Mouse (Mus musculus): Measurements from ENCODE around the gene Stat2. TPM values are rescaled to one million over a fixed set of nuclear protein-coding genes. Genes with fewer than 3 reads are reported as not detected.

The Stat2 gene
- polyA plus RNA-seq, 1 experiment from 2014 or later = 19.3 TPM

DNA sequence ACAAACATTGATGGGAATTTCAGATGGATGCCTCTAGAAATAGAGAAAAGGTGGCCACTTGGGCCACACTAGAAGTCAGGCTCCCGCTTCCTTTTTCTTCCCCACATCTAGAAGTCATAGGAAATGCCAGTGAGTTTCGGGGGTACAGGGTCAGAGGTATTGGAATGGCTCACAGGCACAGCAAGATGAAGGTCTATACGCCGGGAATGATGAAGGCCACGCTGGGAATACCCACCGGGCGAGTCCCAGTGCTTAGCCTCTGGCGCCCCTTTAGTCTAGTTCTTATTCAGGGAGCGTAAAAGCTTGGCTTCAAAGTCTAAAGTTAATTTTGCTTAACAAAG is 32.4 kb downstream of the Stat2 start:
- peak; percentile 62 for ATAC-seq
- H3K27ac ChIP-seq (ENCODE audit: low read depth, low read length) = peak overlapping the region; percentile 98
- H3K4me1 ChIP-seq (ENCODE audit: control insufficient read depth, insufficient read depth, low read depth, low read length) = peaks cover 14% of the 10 kb centered on the region
- H3K27me3 ChIP-seq (replicated peaks; ENCODE audit: control insufficient read depth, insufficient read depth, low read length) = no peaks in the 10 kb centered on the region
- H3K4me3 ChIP-seq (ENCODE audit: low read length) = peak overlapping the region; percentile 57
- peak overlapping the region; percentile 73 for H3K9ac ChIP-seq (ENCODE audit: low read depth, low read length)
- no peaks in the 10 kb centered on the region for H3K9me3 ChIP-seq (ENCODE audit: control insufficient read depth, low read length)
- H3K36me3 ChIP-seq (ENCODE audit: control insufficient read depth, insufficient read depth, low read length) = no peaks in the 10 kb centered on the region
- peak overlapping the region; percentile 72 for H3K4me2 ChIP-seq (ENCODE audit: low read length)
- 0% methylated on average over 9 of the region's 9 CpGs for WGBS

DNA sequence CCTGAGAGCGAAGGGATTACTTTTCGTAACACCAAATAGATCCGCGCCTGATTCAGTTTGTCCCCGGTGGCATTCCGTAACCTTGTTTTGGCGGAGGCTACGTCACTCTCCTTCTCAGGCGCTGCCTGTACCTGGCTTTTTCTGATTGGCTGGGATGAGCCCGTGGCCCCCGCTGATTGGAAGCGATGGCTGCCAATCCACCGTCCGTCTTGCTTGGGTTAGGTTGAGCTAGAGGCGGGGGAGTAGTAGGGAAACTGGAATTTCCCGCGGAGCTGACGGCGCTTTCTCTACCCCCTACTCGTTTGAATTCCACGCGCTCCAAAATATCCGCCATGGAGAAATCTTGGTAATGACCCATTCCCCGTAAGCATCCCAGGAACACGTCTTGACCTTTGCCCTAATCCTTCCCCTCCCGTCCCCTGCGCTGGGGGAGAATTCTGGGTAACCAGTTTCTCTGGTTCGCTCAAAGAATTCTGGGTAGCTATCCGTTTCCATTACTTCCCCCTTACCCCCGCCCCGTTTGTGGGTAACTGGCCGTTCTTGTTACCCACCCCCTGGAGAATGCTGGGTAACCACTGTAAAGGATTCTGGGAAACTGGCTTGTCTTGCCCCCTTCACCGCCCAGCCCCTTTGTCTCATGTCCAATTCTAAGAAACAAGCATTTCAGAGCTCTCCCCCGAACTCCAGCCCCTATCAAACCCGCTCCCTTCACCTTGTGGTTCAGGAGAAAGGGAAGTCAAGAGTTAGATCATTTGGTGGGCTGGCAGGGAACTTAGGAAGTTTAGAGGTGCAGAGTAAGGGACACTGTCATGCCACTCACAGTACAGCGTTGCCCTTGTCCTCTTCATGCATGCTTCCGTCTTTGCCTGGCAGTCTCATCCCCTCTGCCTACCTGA is 33.0 kb downstream of the Stat2 start, which contains the start of gene Pan2:
Pan2 (plus strand) TSS at position 210 of the 896 bp plus-strand sequence.
- Histone ChIP-seq H3K4me3 (ENCODE audit: low read length) (peak within 1 kb of the TSS; percentile 57), H3K4me2 (ENCODE audit: low read length) (peak within 1 kb of the TSS; percentile 89), H3K9ac (ENCODE audit: low read depth, low read length) (peak within 1 kb of the TSS; percentile 79), H3K27me3 (replicated peaks; ENCODE audit: control insufficient read depth, insufficient read depth, low read length) (no peaks in the 10 kb centered on the region), H3K4me1 (ENCODE audit: control insufficient read depth, insufficient read depth, low read depth, low read length) (peaks cover 14% of the 10 kb centered on the region), H3K36me3 (ENCODE audit: control insufficient read depth, insufficient read depth, low read length) (no peaks in the 10 kb centered on the region), H3K27ac (ENCODE audit: low read depth, low read length) (peak within 1 kb of the TSS; percentile 98), H3K9me3 (ENCODE audit: control insufficient read depth, low read length) (no peaks in the 10 kb centered on the region)
- 2% methylated on average over 37 of the region's 37 CpGs for WGBS
- peak; percentile 99 for ATAC-seq

DNA sequence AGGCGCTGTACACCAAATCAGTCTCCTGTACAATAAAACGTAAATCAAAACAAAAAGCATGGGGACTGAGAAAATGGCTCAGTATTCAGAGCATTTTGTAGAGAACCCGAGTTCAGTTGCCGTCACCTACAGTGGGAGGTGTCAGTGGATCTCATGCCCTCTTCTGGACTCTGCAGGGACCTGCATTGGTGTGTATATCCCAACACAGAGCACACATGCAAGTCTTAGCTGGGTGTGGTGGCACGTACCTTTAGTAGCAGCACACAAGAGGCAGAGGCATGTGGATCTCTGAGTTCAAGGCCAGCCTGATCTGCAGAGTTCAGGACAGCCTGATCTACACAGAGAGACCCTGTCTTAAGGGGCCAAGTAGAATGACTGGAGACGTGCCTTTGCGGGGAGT is 39.3 kb downstream of the Stat2 start:
- H3K4me1 ChIP-seq (ENCODE audit: control insufficient read depth, insufficient read depth, low read depth, low read length) = peaks cover 5% of the 10 kb centered on the region
- H3K9me3 ChIP-seq (ENCODE audit: control insufficient read depth, low read length) = no peaks in the 10 kb centered on the region
- no peak for ATAC-seq
- H3K36me3 ChIP-seq (ENCODE audit: control insufficient read depth, insufficient read depth, low read length) = peaks cover 17% of the 10 kb centered on the region
- no peak overlapping the region for H3K27ac ChIP-seq (ENCODE audit: low read depth, low read length)
- H3K4me3 ChIP-seq (ENCODE audit: low read length) = no peak overlapping the region
- no peaks in the 10 kb centered on the region for H3K27me3 ChIP-seq (replicated peaks; ENCODE audit: control insufficient read depth, insufficient read depth, low read length)
- WGBS = 84% methylated on average over 7 of the region's 7 CpGs
- no peak overlapping the region for H3K9ac ChIP-seq (ENCODE audit: low read depth, low read length)
- H3K4me2 ChIP-seq (ENCODE audit: low read length) = no peak overlapping the region

DNA sequence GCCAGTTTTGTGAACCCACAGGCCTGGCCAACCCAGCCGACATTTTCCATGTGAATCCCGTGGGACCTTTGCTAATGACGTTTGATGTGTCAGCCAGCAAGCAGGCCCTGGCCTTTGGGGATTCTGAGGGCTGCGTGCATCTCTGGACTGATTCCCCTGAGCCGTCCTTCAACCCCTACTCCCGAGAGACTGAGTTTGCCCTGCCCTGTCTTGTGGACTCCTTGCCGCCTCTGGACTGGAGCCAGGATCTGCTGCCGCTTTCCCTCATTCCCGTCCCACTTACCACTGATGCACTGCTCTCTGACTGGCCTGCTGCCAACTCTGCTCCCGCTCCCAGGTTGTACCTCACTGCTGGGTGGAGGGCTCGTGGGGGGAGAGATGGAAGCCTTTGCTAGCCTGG is 39.8 kb downstream of the Stat2 start:
- peaks cover 5% of the 10 kb centered on the region for H3K4me1 ChIP-seq (ENCODE audit: control insufficient read depth, insufficient read depth, low read depth, low read length)
- H3K9ac ChIP-seq (ENCODE audit: low read depth, low read length) = no peak overlapping the region
- WGBS = 50% methylated on average over 11 of the region's 11 CpGs
- H3K9me3 ChIP-seq (ENCODE audit: control insufficient read depth, low read length) = no peaks in the 10 kb centered on the region
- H3K4me3 ChIP-seq (ENCODE audit: low read length) = no peak overlapping the region
- peak; percentile 56; the same call in 1 of the 2 replicates for ATAC-seq
- no peak overlapping the region for H3K27ac ChIP-seq (ENCODE audit: low read depth, low read length)
- no peaks in the 10 kb centered on the region for H3K27me3 ChIP-seq (replicated peaks; ENCODE audit: control insufficient read depth, insufficient read depth, low read length)
- peaks cover 21% of the 10 kb centered on the region for H3K36me3 ChIP-seq (ENCODE audit: control insufficient read depth, insufficient read depth, low read length)
- no peak overlapping the region for H3K4me2 ChIP-seq (ENCODE audit: low read length)

DNA sequence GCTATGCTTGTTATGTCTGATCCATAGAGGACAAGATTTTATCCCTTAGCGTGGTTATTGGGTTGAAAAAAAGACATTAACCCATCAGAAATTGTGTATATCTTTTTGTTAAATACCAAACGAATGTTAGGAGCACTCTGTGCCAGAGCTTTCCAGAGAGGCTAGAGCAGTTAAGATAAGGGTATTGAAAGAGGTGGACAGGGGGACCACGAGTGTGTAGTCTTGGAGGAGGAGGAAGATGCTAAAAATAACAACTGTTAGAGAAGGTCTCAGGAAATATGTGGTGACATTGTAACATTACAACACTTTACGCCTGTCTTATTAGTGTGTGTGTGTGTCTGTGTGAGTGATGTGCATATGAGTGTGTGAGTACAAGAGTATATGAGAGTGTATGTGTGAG is 40.5 kb downstream of the Stat2 start:
- no peaks in the 10 kb centered on the region for H3K27me3 ChIP-seq (replicated peaks; ENCODE audit: control insufficient read depth, insufficient read depth, low read length)
- WGBS = 87% methylated on average over 4 of the region's 4 CpGs
- H3K4me1 ChIP-seq (ENCODE audit: control insufficient read depth, insufficient read depth, low read depth, low read length) = peaks cover 5% of the 10 kb centered on the region
- H3K9me3 ChIP-seq (ENCODE audit: control insufficient read depth, low read length) = no peaks in the 10 kb centered on the region
- H3K9ac ChIP-seq (ENCODE audit: low read depth, low read length) = no peak overlapping the region
- no peak overlapping the region for H3K4me2 ChIP-seq (ENCODE audit: low read length)
- H3K27ac ChIP-seq (ENCODE audit: low read depth, low read length) = no peak overlapping the region
- no peak for ATAC-seq
- H3K4me3 ChIP-seq (ENCODE audit: low read length) = no peak overlapping the region
- H3K36me3 ChIP-seq (ENCODE audit: control insufficient read depth, insufficient read depth, low read length) = peaks cover 25% of the 10 kb centered on the region

DNA sequence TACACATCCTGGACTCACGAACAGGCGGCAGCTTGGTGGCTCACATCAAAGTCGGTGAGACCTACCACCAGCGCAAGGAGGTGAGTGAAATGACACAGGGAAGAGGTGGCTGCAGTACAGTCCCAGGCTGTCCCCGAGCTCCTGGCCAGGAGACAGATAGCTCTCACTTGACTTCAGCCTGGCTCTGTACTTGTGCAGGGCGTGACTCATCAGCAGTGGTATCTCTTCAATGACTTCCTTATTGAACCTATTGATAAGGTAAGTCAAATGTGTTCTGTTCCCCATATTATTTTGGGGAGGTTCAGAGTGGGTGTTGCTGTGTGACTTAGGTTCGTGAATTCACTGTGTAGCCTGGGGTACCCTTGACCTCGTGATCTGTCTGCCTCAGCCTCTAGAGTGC is 45.2 kb downstream of the Stat2 start:
- Histone ChIP-seq H3K4me2 (ENCODE audit: low read length) (no peak overlapping the region), H3K27me3 (replicated peaks; ENCODE audit: control insufficient read depth, insufficient read depth, low read length) (no peaks in the 10 kb centered on the region), H3K9me3 (ENCODE audit: control insufficient read depth, low read length) (no peaks in the 10 kb centered on the region), H3K9ac (ENCODE audit: low read depth, low read length) (no peak overlapping the region), H3K36me3 (ENCODE audit: control insufficient read depth, insufficient read depth, low read length) (peaks cover 43% of the 10 kb centered on the region), H3K4me1 (ENCODE audit: control insufficient read depth, insufficient read depth, low read depth, low read length) (no peaks in the 10 kb centered on the region), H3K27ac (ENCODE audit: low read depth, low read length) (no peak overlapping the region), H3K4me3 (ENCODE audit: low read length) (no peak overlapping the region)
- ATAC-seq = no peak
- WGBS = 97% methylated on average over 8 of the region's 8 CpGs

DNA sequence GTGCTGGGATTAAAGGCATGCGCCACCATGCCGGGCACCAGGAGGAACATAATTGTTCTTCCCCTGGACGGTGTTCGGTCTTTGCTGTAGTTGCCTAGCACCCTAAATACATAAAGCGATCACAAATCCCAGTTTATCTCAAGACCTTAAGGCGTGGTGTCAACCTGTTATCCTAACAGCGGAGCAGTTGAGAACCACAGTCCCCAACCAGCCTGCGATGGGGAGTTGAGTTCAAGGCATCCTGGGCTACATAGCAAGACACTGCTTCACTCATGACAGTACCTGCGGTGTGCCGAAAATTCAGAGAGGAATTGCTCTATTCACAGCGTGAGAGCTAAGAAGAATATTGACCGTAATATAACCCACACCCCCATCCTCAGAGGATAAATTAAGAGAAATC is 51.3 kb downstream of the Stat2 start:
- H3K4me2 ChIP-seq (ENCODE audit: low read length) = peak overlapping the region; percentile 91
- H3K4me3 ChIP-seq (ENCODE audit: low read length) = peak overlapping the region; percentile 83
- peaks cover 13% of the 10 kb centered on the region for H3K4me1 ChIP-seq (ENCODE audit: control insufficient read depth, insufficient read depth, low read depth, low read length)
- ATAC-seq = no peak
- H3K9ac ChIP-seq (ENCODE audit: low read depth, low read length) = peak overlapping the region; percentile 30; the same call in 1 of the 2 replicates
- 58% methylated on average over 12 of the region's 12 CpGs for WGBS
- peak overlapping the region; percentile 58; the same call in 1 of the 2 replicates for H3K27ac ChIP-seq (ENCODE audit: low read depth, low read length)
- no peaks in the 10 kb centered on the region for H3K27me3 ChIP-seq (replicated peaks; ENCODE audit: control insufficient read depth, insufficient read depth, low read length)
- H3K9me3 ChIP-seq (ENCODE audit: control insufficient read depth, low read length) = no peaks in the 10 kb centered on the region
- H3K36me3 ChIP-seq (ENCODE audit: control insufficient read depth, insufficient read depth, low read length) = peaks cover 26% of the 10 kb centered on the region

DNA sequence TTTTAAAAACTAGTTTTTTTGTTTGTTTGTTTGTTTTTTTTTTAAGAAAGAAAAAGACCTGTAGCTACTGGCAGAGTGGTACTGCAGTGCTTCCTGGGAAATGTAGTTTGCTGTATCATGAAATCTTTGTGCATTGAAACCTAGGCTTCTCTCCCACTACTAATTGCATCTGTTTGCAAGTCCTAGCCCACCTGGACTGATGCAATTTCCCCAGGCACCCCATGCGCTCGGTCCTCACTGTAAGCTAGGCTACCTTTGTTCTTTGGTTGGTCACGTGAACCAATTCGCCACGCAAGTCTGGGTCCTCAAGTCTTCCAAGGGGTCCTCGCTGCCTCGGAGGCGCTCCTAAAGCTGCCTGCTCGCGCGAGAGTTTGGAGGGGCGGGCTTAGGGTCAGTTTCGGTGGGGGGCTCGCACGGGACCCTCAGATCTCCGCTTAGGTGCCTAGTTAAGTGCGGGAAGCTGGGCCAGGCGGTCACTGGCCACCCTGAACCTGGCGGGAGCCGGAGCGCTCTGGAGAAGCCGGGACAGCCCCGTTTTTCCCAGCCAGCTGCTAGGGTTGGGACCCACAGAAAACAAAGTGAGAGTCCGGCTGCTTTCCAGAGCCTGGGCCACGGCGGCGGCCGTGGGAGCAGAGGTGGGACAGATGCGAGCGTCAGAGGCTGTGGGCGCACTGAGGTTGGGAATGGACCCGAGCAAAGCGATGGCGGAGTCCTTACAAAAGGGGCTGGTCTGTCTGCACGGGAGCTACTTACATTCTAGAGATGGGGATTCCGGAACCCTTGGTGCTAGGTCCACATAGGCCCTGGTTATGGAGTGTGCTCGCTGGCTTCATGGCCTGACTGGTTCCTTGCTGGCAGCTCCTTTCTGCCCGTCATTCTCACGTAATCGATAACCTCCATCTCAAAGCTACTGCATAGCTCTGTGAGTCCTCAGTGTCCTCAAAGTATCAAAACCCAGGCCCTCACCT is 52.1 kb downstream of the Stat2 start, which contains the start of gene Cnpy2:
Cnpy2 (plus strand) TSS at position 319 of the 968 bp plus-strand sequence.
- ATAC-seq = peak; percentile 96
- H3K9me3 ChIP-seq (ENCODE audit: control insufficient read depth, low read length) = no peaks in the 10 kb centered on the region
- peaks cover 13% of the 10 kb centered on the region for H3K4me1 ChIP-seq (ENCODE audit: control insufficient read depth, insufficient read depth, low read depth, low read length)
- no peaks in the 10 kb centered on the region for H3K27me3 ChIP-seq (replicated peaks; ENCODE audit: control insufficient read depth, insufficient read depth, low read length)
- WGBS = 1% methylated on average over 40 of the region's 40 CpGs
- H3K36me3 ChIP-seq (ENCODE audit: control insufficient read depth, insufficient read depth, low read length) = peaks cover 29% of the 10 kb centered on the region
- peak within 1 kb of the TSS; percentile 83 for H3K4me3 ChIP-seq (ENCODE audit: low read length)
- H3K27ac ChIP-seq (ENCODE audit: low read depth, low read length) = peak within 1 kb of the TSS; percentile 97
- peak within 1 kb of the TSS; percentile 93 for H3K9ac ChIP-seq (ENCODE audit: low read depth, low read length)
- peak within 1 kb of the TSS; percentile 91 for H3K4me2 ChIP-seq (ENCODE audit: low read length)

DNA sequence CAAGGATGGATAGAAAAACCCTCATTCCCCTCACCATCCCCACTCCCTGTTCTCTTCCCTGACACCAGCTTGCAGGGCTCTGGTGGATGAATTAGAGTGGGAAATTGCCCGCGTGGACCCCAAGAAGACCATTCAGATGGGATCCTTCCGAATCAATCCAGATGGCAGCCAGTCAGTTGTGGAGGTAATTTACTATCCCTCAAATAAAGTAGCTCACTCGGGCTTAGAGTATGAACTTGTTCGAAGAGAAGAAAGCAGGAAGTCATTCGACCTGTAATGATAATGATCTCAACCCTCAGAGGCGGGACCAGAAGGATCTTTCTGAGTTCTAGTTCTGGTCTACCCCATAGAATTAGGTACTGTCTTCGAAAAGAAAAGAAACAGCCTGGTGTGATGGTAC is 53.2 kb downstream of the Stat2 start:
- Histone ChIP-seq H3K36me3 (ENCODE audit: control insufficient read depth, insufficient read depth, low read length) (peaks cover 23% of the 10 kb centered on the region), H3K27ac (ENCODE audit: low read depth, low read length) (no peak overlapping the region)
- WGBS = 85% methylated on average over 8 of the region's 8 CpGs

More for the DNA sequence above, 53.2 kb downstream of the Stat2 start:
- Histone ChIP-seq H3K4me1 (ENCODE audit: control insufficient read depth, insufficient read depth, low read depth, low read length) (peaks cover 13% of the 10 kb centered on the region), H3K4me2 (ENCODE audit: low read length) (peak overlapping the region; percentile 91), H3K9ac (ENCODE audit: low read depth, low read length) (peak overlapping the region; percentile 44), H3K4me3 (ENCODE audit: low read length) (peak overlapping the region; percentile 83), H3K27me3 (replicated peaks; ENCODE audit: control insufficient read depth, insufficient read depth, low read length) (no peaks in the 10 kb centered on the region), H3K9me3 (ENCODE audit: control insufficient read depth, low read length) (no peaks in the 10 kb centered on the region)
- no peak for ATAC-seq
